Mouse (Mus musculus) kidney, adult 2 months (tissue): ENCODE data around the gene Kcnk7.

Source experiments
- CTCF ChIP-seq: fragments of 200-500 bp; conservative IDR thresholded peaks from 2 replicates; pipeline ENCODE4 v1.5.1; 2011; ENCODE audit warnings: low read depth, mild to moderate bottlenecking, control low read depth, low read length, moderate library complexity, mixed read lengths; ENCODE audit not compliant: insufficient read depth, insufficient read length
- POLR2A ChIP-seq: fragments of 200-500 bp; IDR thresholded peaks from one replicate; pipeline ENCODE4 v1.6.1; 2011; ENCODE audit warnings: low read depth, low read length, control low read depth

GRCm38 (mm10) chr19:5686437-5686836 lies 17.7 kb upstream of the Kcnk7 start:
- TF ChIP-seq CTCF: no peak
- no peak for TF ChIP-seq POLR2A
